Mouse (Mus musculus): Measurements from ENCODE around the gene Ston1. TPM values are rescaled to one million over a fixed set of nuclear protein-coding genes. Genes with fewer than 3 reads are reported as not detected.

The Ston1 gene
- polyA plus RNA-seq, 1 experiment from 2014 or later, result 7.2 TPM

GRCm38 (mm10) chr17:88696656-88697333 is 99.3 kb downstream of the Ston1 start:
- H3K4me3 ChIP-seq (ENCODE audit: low read depth, low read length), result no peak overlapping the region
- WGBS, result 48% methylated on average over 9 of the region's 9 CpGs
- no peaks in the 10 kb centered on the region for H3K36me3 ChIP-seq (ENCODE audit: control insufficient read depth, insufficient read depth, low read length)
- no peak overlapping the region for H3K4me2 ChIP-seq (replicated peaks; ENCODE audit: low read depth, low read length)
- no peaks in the 10 kb centered on the region; the same call in 1 of the 2 replicates for H3K9me3 ChIP-seq (ENCODE audit: control insufficient read depth, low read length)
- H3K4me1 ChIP-seq (replicated peaks; ENCODE audit: control insufficient read depth, insufficient read depth, low read length), result no peaks in the 10 kb centered on the region
- no peaks in the 10 kb centered on the region for H3K27me3 ChIP-seq (ENCODE audit: control insufficient read depth, insufficient read depth, low read length)
- peak; percentile 42; the same call in 1 of the 2 replicates for ATAC-seq (ENCODE audit: low FRiP score)
- H3K27ac ChIP-seq (ENCODE audit: low read depth, low read length), result no peak overlapping the region
- peak; percentile 12 for DNase-seq (ENCODE audit: low spot score)
- no peak overlapping the region for H3K9ac ChIP-seq (ENCODE audit: low read depth, low read length)

DNA sequence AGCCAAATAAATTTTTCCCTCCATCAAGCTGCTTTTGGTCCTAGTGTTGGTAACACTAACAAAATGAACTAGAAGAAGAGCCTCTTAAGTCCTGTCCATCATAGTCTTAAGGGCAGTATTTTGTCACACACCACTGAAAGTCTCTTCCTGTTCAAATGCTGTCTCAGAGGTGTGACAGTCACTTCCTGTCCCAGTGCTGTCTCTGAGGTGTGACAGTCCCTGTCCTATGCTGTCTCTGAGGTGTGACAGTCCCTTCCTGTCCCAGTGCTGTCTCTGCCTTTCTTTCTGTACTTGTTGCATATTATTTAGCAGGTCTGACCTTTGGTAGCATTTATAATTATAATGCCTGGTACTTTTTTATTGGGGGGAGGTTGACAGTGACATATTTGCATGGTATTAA is 103.4 kb downstream of the Ston1 start:
- H3K27ac ChIP-seq (ENCODE audit: low read depth, low read length), result no peak overlapping the region
- no peaks in the 10 kb centered on the region for H3K36me3 ChIP-seq (ENCODE audit: control insufficient read depth, insufficient read depth, low read length)

DNA sequence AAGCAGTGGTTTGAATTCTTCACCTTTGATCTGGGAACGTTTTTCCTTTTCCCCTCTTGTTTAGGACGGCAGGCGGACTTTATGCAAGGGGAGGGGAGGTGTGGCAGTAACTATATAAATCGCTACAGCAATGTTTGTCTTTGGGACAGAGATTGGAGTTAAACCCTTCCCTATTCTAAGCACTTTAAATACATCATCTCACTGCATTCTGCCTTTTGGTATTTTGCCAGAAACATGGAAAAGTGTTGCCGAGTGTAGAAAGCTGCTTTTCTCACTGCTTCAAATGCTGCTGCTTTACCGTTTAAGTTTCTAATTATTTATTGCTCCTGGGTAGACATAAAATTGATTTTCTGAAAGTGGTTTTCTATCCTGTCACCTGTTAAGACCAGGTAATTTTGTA is 104.9 kb downstream of the Ston1 start:
- ATAC-seq (ENCODE audit: low FRiP score) (no peak), DNase-seq (ENCODE audit: low spot score) (no peak)
- Histone ChIP-seq H3K4me2 (replicated peaks; ENCODE audit: low read depth, low read length) (no peak overlapping the region), H3K4me1 (replicated peaks; ENCODE audit: control insufficient read depth, insufficient read depth, low read length) (peaks cover 3% of the 10 kb centered on the region; the same call in 1 of the 2 replicates), H3K4me3 (ENCODE audit: low read depth, low read length) (no peak overlapping the region), H3K36me3 (ENCODE audit: control insufficient read depth, insufficient read depth, low read length) (no peaks in the 10 kb centered on the region), H3K9ac (ENCODE audit: low read depth, low read length) (no peak overlapping the region), H3K9me3 (ENCODE audit: control insufficient read depth, low read length) (no peaks in the 10 kb centered on the region; the same call in 1 of the 2 replicates), H3K27ac (ENCODE audit: low read depth, low read length) (no peak overlapping the region), H3K27me3 (ENCODE audit: control insufficient read depth, insufficient read depth, low read length) (no peaks in the 10 kb centered on the region)
- 52% methylated on average over 6 of the region's 6 CpGs for WGBS

More for the DNA sequence above, 103.4 kb downstream of the Ston1 start:
- no peak for DNase-seq (ENCODE audit: low spot score)
- ATAC-seq (ENCODE audit: low FRiP score), result no peak
- Histone ChIP-seq H3K4me3 (ENCODE audit: low read depth, low read length) (no peak overlapping the region), H3K9ac (ENCODE audit: low read depth, low read length) (no peak overlapping the region), H3K9me3 (ENCODE audit: control insufficient read depth, low read length) (no peaks in the 10 kb centered on the region; the same call in 1 of the 2 replicates), H3K4me1 (replicated peaks; ENCODE audit: control insufficient read depth, insufficient read depth, low read length) (no peaks in the 10 kb centered on the region), H3K4me2 (replicated peaks; ENCODE audit: low read depth, low read length) (no peak overlapping the region), H3K27me3 (ENCODE audit: control insufficient read depth, insufficient read depth, low read length) (no peaks in the 10 kb centered on the region)

DNA sequence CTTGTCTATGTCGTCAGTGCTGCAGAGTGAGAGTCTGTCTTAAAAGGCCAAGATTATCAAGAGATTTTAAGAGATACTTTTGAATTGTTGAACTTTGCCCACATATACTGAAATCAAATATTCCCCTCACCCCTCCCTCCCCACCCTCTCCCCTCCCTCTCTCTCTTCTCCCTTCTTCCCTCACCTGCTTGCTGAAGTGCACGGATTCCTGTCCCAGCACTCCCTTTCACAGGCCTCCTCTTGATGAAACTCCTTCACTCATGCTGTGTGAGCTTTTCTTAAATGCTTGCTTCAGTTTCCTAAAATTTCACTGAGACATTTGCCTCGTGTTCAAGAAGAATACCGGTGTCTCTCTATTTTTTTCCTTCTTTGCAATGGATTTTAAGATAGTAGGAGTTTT is 105.6 kb downstream of the Ston1 start:
- 46% methylated on average over 4 of the region's 4 CpGs for WGBS
- ATAC-seq (ENCODE audit: low FRiP score), result no peak
- no peak overlapping the region for H3K9ac ChIP-seq (ENCODE audit: low read depth, low read length)
- H3K27me3 ChIP-seq (ENCODE audit: control insufficient read depth, insufficient read depth, low read length), result no peaks in the 10 kb centered on the region
- H3K36me3 ChIP-seq (ENCODE audit: control insufficient read depth, insufficient read depth, low read length), result no peaks in the 10 kb centered on the region
- no peak for DNase-seq (ENCODE audit: low spot score)
- H3K4me2 ChIP-seq (replicated peaks; ENCODE audit: low read depth, low read length), result no peak overlapping the region
- H3K4me1 ChIP-seq (replicated peaks; ENCODE audit: control insufficient read depth, insufficient read depth, low read length), result peaks cover 3% of the 10 kb centered on the region; the same call in 1 of the 2 replicates
- no peak overlapping the region for H3K4me3 ChIP-seq (ENCODE audit: low read depth, low read length)
- H3K27ac ChIP-seq (ENCODE audit: low read depth, low read length), result no peak overlapping the region
- H3K9me3 ChIP-seq (ENCODE audit: control insufficient read depth, low read length), result no peaks in the 10 kb centered on the region; the same call in 1 of the 2 replicates

- Histone ChIP-seq H3K4me3 (ENCODE audit: low read depth, low read length) (no peak overlapping the region), H3K27me3 (ENCODE audit: control insufficient read depth, insufficient read depth, low read length) (no peaks in the 10 kb centered on the region), H3K4me1 (replicated peaks; ENCODE audit: control insufficient read depth, insufficient read depth, low read length) (peaks cover 3% of the 10 kb centered on the region; the same call in 1 of the 2 replicates), H3K36me3 (ENCODE audit: control insufficient read depth, insufficient read depth, low read length) (no peaks in the 10 kb centered on the region), H3K4me2 (replicated peaks; ENCODE audit: low read depth, low read length) (no peak overlapping the region), H3K9me3 (ENCODE audit: control insufficient read depth, low read length) (no peaks in the 10 kb centered on the region), H3K9ac (ENCODE audit: low read depth, low read length) (no peak overlapping the region), H3K27ac (ENCODE audit: low read depth, low read length) (no peak overlapping the region)
- ATAC-seq (ENCODE audit: low FRiP score) (peak; percentile 86), DNase-seq (ENCODE audit: low spot score) (peak; percentile 32)
- 26% methylated on average over 8 of the region's 8 CpGs for WGBS
These were observed 108.8 kb downstream of the Ston1 start for GRCm38 (mm10) chr17:88706231-88706649.

Other genes starting within 250 kb of the Ston1 start
- 9.2 and 9.6 TPM in 2 replicates for gene Foxn2, start 157.0 kb upstream of the Ston1 start, polyA plus RNA-seq (2014; fragmentation: Nextera tagmentation; extraction: Ambion mirVana)
- 25.4 and 28.6 TPM in 2 replicates for gene Ppp1r21, start 67.6 kb upstream of the Ston1 start, polyA plus RNA-seq (2014; fragmentation: Nextera tagmentation; extraction: Ambion mirVana)
- gene Gtf2a1l, start 71.0 kb downstream of the Ston1 start, polyA plus RNA-seq (2014; fragmentation: Nextera tagmentation; extraction: Ambion mirVana), result 0.36 and 0.39 TPM in 2 replicates
- 0.69 and 1.0 TPM in 2 replicates for gene Lhcgr, start 194.3 kb downstream of the Ston1 start, polyA plus RNA-seq (2014; fragmentation: Nextera tagmentation; extraction: Ambion mirVana)